Mouse (Mus musculus) heart, embryonic 11.5 days (tissue): ENCODE measurements at regions not wholly inside any gene's neighbourhood (a gene's known extent, or its start where the extent isn't known, plus 50 kb on each side); places are given as distances from the start of the nearest gene placed in this dataset.

Source experiments
- ATAC-seq: fragments of 200-750 bp; cut with Nextera tagmentation; replicated peaks from 2 replicates; pipeline ENCODE4 v1.8.0; 2017; ENCODE audit warnings: moderate library complexity; ENCODE audit not compliant: insufficient number of reproducible peaks, low FRiP score, low TSS enrichment
- H3K27ac ChIP-seq: fragments of 300-500 bp; sonication (generic); 2 replicates; pipeline ENCODE4 v1.5.1; 2014; ENCODE audit warnings: mild to moderate bottlenecking, low read depth, low read length
- H3K27me3 ChIP-seq: fragments of 300-500 bp; sonication (generic); 2 replicates; pipeline ENCODE4 v1.6.1; 2014; ENCODE audit warnings: mild to moderate bottlenecking, low read length, mixed read lengths; ENCODE audit not compliant: control insufficient read depth, insufficient read depth
- H3K36me3 ChIP-seq: fragments of 300-500 bp; sonication (generic); 2 replicates; pipeline ENCODE4 v1.6.1; 2014; ENCODE audit warnings: mild to moderate bottlenecking, low read length, moderate library complexity, mixed read lengths; ENCODE audit not compliant: control insufficient read depth, insufficient read depth
- H3K4me1 ChIP-seq: fragments of 300-500 bp; sonication (generic); 2 replicates; pipeline ENCODE4 v1.6.1; 2014; ENCODE audit warnings: low read length; ENCODE audit not compliant: control insufficient read depth, insufficient read depth
- H3K4me2 ChIP-seq: fragments of 300-500 bp; sonication (generic); 2 replicates; pipeline ENCODE4 v1.6.1; 2014; ENCODE audit warnings: mild to moderate bottlenecking, moderate library complexity
- H3K4me3 ChIP-seq: fragments of 300-500 bp; sonication (generic); 2 replicates; pipeline ENCODE4 v1.5.1; 2014; ENCODE audit warnings: low read depth, low read length
- H3K9ac ChIP-seq: fragments of 300-500 bp; sonication (generic); 2 replicates; pipeline ENCODE4 v1.6.1; 2014; ENCODE audit warnings: mild to moderate bottlenecking, low read depth, low read length, moderate library complexity
- H3K9me3 ChIP-seq: fragments of 300-500 bp; sonication (generic); replicated peaks from 2 replicates; pipeline ENCODE4 v1.6.1; 2016; ENCODE audit warnings: low read length; ENCODE audit not compliant: control insufficient read depth
- WGBS: fragments of 180-500 bp; shearing (Covaris S2); extraction: QIAGEN DNeasy Blood & Tissue Kit; methylation state at CpG from one replicate; pipeline ENCODE4 v1.1.7; 2014; ENCODE audit not compliant: insufficient replicate concordance; 5-methylcytosine and 5-hydroxymethylcytosine counted together

DNA sequence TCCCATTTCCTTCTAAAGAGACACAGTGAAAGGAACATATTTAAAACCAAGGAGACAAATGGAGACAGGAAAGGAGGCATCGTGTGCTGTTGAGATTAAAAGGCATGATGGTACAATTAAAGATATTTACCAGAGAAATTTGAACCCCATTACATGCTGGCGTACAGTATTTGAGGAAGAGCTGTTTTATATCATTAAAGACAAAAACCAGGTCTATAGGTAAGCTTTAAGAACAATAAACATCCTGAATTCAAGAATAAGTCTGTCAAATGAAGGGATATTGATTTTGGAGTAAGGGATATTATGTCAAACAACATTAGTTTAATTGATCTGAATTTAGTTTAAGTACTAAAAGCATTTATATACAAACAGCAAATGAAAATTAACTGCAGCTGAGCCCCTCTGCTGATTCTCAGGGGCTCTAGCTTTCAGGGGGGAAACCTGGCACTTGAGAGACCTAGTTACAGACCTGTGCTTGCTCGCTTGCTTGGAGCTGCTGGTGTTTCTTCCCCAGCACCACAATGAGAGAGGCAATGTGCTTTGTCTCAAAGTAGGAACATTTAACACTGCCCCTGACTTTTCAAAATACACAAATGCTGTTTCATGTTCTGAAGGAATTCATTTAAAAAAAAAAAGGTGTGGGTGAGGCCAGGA lies 189.8 kb upstream of the Nt5c1b start:
- ATAC-seq, result no peak
- Histone ChIP-seq H3K36me3 (no peaks in the 10 kb centered on the region), H3K4me3 (no peak overlapping the region), H3K4me2 (no peak overlapping the region), H3K9ac (no peak overlapping the region), H3K4me1 (no peaks in the 10 kb centered on the region; the same call in 1 of the 2 replicates), H3K27ac (no peak overlapping the region), H3K27me3 (no peaks in the 10 kb centered on the region), H3K9me3 (no peaks in the 10 kb centered on the region)
- 63% methylated on average over 3 of the region's 3 CpGs for WGBS

- Histone ChIP-seq H3K4me2 (no peak overlapping the region), H3K27ac (no peak overlapping the region), H3K9me3 (no peaks in the 10 kb centered on the region), H3K9ac (no peak overlapping the region), H3K27me3 (no peaks in the 10 kb centered on the region), H3K36me3 (no peaks in the 10 kb centered on the region), H3K4me1 (no peaks in the 10 kb centered on the region; the same call in 1 of the 2 replicates), H3K4me3 (no peak overlapping the region)
- no peak for ATAC-seq
Measured at GRCm38 (mm10) chr12:10182589-10182988, 187.2 kb upstream of the Nt5c1b start.

DNA sequence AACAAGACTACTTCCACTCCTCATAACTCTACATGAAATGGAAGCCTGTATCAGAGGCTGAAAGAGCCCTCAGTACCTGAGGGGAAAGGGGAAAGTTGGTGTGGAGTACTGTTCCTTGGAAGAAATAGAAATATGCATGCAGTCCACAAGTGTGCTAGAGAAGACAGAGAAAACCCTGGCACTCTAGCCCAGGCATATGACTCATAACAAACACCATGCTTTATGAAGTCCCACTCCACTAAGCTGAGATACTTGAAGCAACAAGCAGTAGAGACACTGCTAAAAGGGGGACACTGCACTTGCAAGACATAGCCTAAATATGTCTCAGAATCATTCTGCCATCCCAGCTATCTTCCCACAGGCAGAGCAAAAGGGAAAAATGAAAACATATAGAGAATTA lies 183.2 kb upstream of the Nt5c1b start:
- Histone ChIP-seq H3K36me3 (no peaks in the 10 kb centered on the region), H3K4me1 (no peaks in the 10 kb centered on the region; the same call in 1 of the 2 replicates), H3K4me2 (no peak overlapping the region), H3K9me3 (no peaks in the 10 kb centered on the region), H3K27me3 (no peaks in the 10 kb centered on the region), H3K9ac (no peak overlapping the region), H3K4me3 (no peak overlapping the region), H3K27ac (no peak overlapping the region)
- no peak for ATAC-seq

DNA sequence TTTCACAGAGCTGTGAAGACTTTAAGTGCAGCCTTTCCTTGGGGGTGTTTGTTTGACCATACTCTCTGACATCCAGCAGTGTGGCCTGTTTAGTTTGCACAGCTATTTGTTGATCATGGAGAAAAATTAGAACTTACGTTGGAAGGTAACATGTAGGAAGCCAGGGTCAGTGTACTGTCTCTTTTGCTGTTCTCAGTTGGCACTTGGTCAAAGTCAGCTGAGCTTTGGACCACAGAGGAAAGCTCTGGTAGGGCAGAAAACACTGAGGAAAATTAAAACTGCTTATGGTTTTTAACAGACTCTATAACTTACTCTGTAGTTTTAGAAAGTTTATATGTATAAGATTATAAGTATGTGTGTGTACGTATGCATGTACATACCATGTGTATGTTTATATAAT lies 180.0 kb upstream of the Nt5c1b start:
- Histone ChIP-seq H3K36me3 (no peaks in the 10 kb centered on the region), H3K9me3 (no peaks in the 10 kb centered on the region), H3K27ac (no peak overlapping the region), H3K9ac (no peak overlapping the region), H3K4me2 (no peak overlapping the region), H3K27me3 (no peaks in the 10 kb centered on the region), H3K4me1 (no peaks in the 10 kb centered on the region), H3K4me3 (no peak overlapping the region)
- ATAC-seq, result no peak
- 88% methylated on average over 2 of the region's 2 CpGs for WGBS

DNA sequence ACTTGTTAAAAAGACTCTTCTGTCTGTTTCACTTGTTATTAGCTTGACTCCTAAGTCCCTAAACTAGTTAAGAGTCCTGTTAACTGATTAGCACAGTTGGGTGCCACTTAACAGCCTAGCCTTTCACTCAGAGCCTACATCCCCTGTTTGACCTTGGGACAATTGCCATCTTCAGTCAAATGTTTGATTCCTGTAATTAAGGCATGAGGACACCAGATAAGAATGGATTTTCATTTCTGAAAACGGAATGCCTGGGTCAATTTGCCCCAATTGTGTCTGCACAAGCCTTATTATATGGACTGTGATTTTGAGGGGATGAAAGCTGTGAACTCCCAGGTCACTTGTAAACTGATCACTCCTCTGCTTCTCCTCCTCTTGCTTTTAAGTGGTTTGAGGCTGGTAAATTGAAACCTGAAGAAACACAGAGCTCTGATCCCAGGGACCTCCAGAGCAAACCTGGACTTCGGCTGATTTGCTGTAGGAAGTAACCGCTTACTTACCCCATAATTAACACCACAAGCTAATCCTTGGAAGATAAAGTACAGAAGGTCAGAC lies 171.8 kb upstream of the Nt5c1b start:
- Histone ChIP-seq H3K27me3 (no peaks in the 10 kb centered on the region), H3K4me1 (no peaks in the 10 kb centered on the region), H3K9me3 (no peaks in the 10 kb centered on the region), H3K27ac (no peak overlapping the region), H3K9ac (no peak overlapping the region), H3K4me3 (no peak overlapping the region), H3K4me2 (no peak overlapping the region), H3K36me3 (no peaks in the 10 kb centered on the region)
- no peak for ATAC-seq
- 15% methylated on average over 3 of the region's 3 CpGs for WGBS

GRCm38 (mm10) chr12:10209841-10210240 lies 159.9 kb upstream of the Nt5c1b start:
- Histone ChIP-seq H3K4me2 (no peak overlapping the region), H3K36me3 (no peaks in the 10 kb centered on the region), H3K27me3 (no peaks in the 10 kb centered on the region), H3K27ac (no peak overlapping the region), H3K4me1 (no peaks in the 10 kb centered on the region), H3K4me3 (no peak overlapping the region), H3K9me3 (no peaks in the 10 kb centered on the region), H3K9ac (no peak overlapping the region)
- WGBS, result 60% methylated on average over 1 of the region's 1 CpGs
- no peak for ATAC-seq

DNA sequence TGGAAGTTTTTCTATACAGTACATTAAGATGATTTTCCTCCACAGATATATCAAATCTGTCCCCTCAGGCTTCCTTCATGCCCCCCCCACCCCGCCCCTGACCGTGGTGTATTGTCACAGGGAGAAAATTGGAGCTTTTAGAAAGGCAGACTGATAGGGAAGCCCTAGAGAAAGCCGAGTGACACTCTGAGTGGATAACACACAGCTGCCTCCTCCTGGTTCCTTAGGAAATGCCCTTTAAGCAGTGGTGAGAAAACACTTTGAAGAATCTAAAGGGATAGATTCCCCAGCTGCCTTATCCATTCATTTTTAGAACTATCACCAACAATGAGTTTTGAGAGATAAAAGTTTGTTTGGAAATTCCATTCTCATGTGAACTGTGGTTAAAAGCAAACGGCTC lies 147.0 kb upstream of the Nt5c1b start:
- no peak for ATAC-seq
- H3K36me3 ChIP-seq, result no peaks in the 10 kb centered on the region
- no peaks in the 10 kb centered on the region for H3K4me1 ChIP-seq
- H3K9me3 ChIP-seq, result no peaks in the 10 kb centered on the region
- H3K4me3 ChIP-seq, result no peak overlapping the region
- H3K27me3 ChIP-seq, result no peaks in the 10 kb centered on the region
- H3K9ac ChIP-seq, result no peak overlapping the region
- WGBS, result 10% methylated on average over 4 of the region's 4 CpGs
- H3K27ac ChIP-seq, result no peak overlapping the region
- H3K4me2 ChIP-seq, result no peak overlapping the region

DNA sequence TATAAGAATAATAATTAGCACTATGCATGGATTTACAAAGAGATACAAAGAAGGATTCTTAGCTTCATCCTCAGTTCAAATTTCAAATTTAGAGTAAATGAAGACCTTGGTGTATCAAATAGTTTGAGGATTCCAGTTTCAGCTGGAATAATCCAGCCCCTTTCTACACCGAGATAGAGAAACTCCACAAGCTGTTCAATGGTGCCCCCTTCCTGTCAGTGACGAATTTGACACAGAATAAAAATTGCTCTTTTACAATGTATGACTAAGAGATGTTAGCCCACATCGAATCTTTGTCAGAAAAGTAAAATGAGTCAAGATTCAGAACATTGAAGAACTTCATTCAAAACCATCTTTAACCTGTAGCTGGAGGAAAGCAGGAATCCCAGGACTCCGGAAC lies 145.9 kb upstream of the Nt5c1b start:
- WGBS, result 30% methylated on average over 4 of the region's 4 CpGs
- Histone ChIP-seq H3K4me1 (no peaks in the 10 kb centered on the region), H3K4me3 (no peak overlapping the region), H3K9ac (no peak overlapping the region), H3K9me3 (no peaks in the 10 kb centered on the region), H3K27ac (no peak overlapping the region), H3K27me3 (no peaks in the 10 kb centered on the region), H3K4me2 (no peak overlapping the region), H3K36me3 (no peaks in the 10 kb centered on the region)
- no peak for ATAC-seq

DNA sequence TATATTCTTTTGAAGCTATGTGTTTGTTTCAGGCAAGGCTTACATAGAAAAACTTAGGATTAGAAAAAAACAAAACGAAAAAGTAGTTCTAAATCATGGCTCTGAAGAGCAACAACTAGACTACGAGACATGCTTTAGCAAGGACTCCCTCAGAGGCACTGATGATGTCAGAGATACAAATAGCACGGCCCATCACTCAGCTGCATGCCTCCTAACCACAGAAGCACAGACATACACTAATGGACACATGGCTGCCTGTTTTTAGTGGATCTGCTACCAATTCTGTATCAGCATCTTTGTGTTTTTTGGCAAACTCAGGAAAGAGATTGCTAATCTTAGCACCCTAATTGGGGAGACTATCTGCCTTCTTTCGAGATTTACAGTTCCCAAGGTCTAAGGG lies 138.6 kb upstream of the Nt5c1b start:
- no peaks in the 10 kb centered on the region for H3K27me3 ChIP-seq
- WGBS, result 24% methylated on average over 4 of the region's 4 CpGs
- no peak overlapping the region for H3K27ac ChIP-seq
- peaks cover 2% of the 10 kb centered on the region; the same call in 1 of the 2 replicates for H3K4me1 ChIP-seq
- H3K4me3 ChIP-seq, result no peak overlapping the region
- no peak overlapping the region for H3K9ac ChIP-seq
- H3K36me3 ChIP-seq, result no peaks in the 10 kb centered on the region
- H3K9me3 ChIP-seq, result no peaks in the 10 kb centered on the region
- ATAC-seq, result no peak
- no peak overlapping the region for H3K4me2 ChIP-seq
